Mouse (Mus musculus) lung, postnatal 25 days (tissue): ENCODE data around the gene Ikzf5.
"Not testable (repeated sequence)": the region's sequence is repeated elsewhere in the genome, so short reads cannot be mapped to it uniquely, and the experiment has no call there.

Source experiments
- DNase-seq: peaks from one replicate; pipeline ENCODE4 v3.0.0; 2022; ENCODE audit warnings: low spot score

The Ikzf5 gene

GRCm38 (mm10) chr7:131410416-131411058 lies at the start of gene Ikzf5, which contains the start of gene Acadsb:
Ikzf5 (minus strand) TSS chr7:131410521.
Acadsb (plus strand) TSS chr7:131410601.
- DNase-seq = peak; percentile 99

DNA sequence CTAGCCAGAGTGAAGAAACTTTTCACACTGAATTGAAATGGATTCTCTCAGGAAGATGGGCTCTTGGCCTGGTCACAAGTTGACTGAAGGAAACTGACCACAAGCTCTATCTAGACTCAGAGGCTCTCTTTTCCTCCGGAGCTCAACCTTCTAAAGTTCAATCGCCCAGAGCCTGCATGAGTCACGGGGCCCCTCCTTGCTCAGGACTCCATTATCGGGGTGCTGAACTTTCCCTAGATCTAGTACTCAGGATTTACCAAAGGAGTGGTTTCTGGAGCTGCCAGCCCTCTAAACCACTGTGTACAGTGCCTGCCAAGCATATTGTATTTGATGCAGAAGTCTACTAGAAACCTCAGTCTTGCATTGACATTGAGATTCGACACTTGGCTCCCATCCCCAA lies 46.4 kb upstream of the Ikzf5 start:
- DNase-seq = no peak

DNA sequence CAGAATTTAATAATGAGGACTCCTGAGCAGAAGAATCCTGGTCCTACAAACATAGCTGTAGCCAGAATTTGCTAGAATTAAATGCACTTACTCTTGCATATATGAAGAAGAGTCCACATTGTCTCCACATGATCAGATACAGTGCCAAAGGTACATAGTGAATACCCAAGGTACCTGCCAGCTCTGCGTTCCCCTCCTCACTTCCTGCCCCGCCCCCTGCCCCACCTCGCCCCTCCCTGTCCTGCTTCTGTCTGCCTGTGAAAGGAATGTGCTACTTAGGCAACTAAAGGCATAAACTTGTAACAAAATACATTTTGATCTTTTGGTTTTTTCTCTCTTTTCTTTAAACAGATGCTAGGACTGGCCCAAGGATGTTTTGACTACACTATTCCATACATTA lies 26.7 kb upstream of the Ikzf5 start:
- DNase-seq = no peak

- DNase-seq = no peak
These were observed 24.0 kb upstream of the Ikzf5 start for GRCm38 (mm10) chr7:131434276-131434675.

DNA sequence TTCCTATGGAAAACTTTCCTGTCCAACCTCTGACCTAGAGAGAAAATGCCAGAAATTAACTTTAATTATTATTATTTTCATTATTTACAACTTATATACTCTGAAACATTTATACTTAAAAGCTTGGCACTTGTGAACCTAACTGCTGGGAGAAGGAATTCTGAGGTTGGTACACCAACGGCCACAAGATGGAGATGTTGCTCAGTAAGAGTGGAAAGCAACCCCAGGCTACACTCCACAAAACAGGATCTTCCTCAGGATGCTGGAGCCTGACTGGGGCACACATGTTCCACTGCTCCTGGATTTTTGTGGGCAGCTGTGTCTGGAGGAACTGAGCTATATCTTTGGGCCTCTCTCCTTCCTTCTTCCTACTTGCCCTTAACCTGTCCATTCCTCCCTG lies 21.9 kb upstream of the Ikzf5 start:
- peak; percentile 26 for DNase-seq

GRCm38 (mm10) chr7:131427331-131427730 lies 17.0 kb upstream of the Ikzf5 start:
- DNase-seq = no peak

DNA sequence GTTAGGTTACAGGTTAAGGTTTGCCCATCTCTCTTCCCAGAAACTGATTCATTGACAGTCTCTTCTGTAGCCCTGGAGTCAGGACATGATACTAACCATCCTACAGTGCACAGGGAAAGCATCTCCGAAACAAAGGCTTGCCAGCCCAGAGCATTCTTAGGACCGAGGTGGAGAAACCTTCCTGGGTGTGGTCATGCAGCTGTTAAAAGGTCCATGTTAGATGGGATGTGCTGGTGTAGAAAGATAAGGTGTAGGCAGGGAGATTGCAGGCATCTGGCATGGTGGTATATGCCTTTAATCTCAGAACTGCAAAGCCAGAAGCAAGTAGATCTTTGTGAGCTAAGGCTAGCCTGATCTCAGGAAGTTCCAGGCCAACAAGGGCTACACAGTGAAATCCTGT lies 14.6 kb upstream of the Ikzf5 start:
- DNase-seq = no peak

GRCm38 (mm10) chr7:131417605-131418004 lies 7.3 kb upstream of the Ikzf5 start:
- no peak for DNase-seq

GRCm38 (mm10) chr7:131416742-131417141 lies 6.4 kb upstream of the Ikzf5 start:
- DNase-seq = not testable (repeated sequence)

DNA sequence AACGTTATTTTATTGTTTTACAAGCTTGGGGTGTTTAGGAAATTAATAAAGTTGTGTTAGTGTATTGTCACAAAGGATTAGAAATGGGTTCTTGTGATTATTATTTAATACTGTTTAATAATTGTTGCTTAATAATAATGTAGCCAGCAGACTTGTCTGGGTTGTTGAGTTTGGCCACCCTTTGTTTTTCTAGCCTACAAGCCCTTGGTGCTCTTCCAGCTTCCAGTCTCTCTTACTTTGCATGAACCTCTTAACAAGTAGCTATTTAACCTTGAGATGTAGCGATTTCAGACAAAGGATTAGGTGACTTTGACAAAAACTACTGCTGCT lies 1.6 kb upstream of the Ikzf5 start:
- no peak for DNase-seq

DNA sequence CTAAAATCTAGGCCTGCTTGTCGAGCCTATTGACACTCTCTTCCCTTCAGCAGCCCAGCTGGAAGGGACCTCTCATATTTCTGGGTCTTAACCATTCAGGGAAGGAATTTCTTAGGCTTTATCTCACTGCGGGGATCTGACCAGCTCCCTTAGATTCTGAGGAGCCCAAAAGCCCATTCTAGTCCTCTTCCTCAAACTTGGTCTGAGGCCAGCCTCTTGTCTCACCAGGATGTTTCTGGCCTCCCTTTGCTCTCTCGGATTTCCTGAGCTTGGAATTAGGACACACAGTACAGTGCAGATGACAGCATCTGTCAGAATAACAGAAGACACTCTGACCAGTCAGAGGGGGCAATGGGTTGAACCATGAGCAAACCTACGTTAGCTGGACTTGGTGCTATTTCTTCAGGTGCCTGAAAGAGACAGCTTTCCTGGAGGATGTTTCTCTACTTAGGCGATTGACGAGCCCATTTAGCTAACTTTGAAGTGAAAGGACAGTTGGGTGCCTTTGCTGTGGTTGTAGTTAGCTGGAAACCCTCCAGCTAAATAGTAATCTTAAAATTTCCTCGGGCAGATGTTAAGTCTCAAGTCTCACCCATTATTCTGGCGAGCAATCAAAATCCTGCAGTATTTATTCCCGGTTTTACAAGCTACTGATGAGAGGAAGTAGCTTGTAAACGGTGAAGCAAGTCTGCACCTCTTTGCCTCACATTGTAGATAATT lies 1.1 kb upstream of the Ikzf5 start:
- peak; percentile 68 for DNase-seq

- DNase-seq = peak; percentile 11
These were observed 334 bp downstream of the Ikzf5 start for GRCm38 (mm10) chr7:131409988-131410385.

DNA sequence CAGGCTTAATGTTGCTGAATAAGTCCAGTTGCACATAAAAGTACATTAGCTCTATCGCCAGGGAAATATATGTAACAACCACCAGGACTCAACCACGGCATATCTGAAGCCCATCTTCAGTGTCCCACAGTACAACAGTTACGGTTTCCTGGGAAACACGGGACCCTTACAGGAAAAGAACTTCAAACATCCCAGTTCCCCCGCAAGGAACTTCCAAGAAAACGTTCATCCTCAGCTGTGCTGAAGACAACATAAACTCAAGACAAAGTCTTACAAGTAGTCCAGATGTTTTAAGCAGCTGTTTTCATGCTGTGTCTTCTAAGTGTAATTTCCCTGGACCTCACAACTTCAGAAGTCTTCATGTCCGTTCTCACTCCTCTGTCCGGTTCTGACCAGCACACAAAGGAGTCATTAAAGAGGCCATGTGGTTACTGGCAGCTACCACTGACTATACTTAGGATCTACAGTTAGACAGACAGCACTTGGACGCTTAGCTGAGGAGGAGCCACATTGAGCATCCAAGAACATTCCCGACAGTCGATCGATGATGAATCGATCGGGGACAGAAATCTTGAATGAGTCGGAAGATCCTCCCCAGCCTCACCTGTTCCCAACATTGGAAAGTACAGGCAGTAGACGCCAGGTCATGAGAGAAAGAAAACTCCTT lies 867 bp downstream of the Ikzf5 start:
- DNase-seq = no peak

GRCm38 (mm10) chr7:131391761-131392160 lies 18.6 kb downstream of the Ikzf5 start:
- not testable (repeated sequence) for DNase-seq

GRCm38 (mm10) chr7:131371880-131372651 lies 38.3 kb downstream of the Ikzf5 start:
- DNase-seq = no peak

GRCm38 (mm10) chr7:131371470-131371860 lies 38.9 kb downstream of the Ikzf5 start:
- no peak for DNase-seq

GRCm38 (mm10) chr7:131370648-131371469 lies 39.5 kb downstream of the Ikzf5 start, which contains the start of gene Pstk:
Pstk (plus strand) TSS chr7:131371141.
- DNase-seq = peak; percentile 88

GRCm38 (mm10) chr7:131364131-131364530 lies 46.2 kb downstream of the Ikzf5 start:
- no peak for DNase-seq

DNA sequence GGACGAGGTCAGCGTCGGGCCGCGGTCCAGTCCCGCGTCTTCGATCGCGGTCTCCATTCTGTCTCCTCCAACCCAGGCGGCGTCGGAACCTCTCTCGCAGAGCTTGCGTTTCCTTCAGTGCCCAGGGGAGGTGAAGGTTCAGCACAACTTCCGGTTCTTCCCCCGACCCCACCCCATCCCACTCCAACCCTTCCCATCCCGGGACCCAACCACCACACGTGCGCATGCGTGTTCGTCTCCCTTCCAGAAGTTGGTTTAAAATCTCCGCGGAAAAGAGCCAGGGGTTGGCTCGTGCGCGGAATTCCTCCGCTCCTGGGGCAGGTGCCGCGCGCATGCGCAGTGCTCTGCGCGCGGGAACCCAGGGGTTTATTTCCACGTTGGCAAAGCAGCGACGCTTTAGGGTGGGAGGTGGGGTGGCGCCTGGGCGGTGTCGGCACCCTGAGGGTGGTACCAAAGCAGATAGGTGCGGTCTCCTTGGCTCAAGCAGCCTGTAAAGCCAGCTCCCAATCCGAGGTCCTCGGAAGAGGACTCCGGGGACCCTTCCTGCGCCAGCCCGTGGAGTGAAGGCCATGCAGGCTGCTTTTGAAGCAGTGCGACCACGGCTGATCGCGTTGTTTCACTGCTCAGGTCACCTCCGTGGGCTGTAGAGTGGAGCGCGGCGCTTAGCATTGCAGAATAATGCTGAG lies 47.6 kb downstream of the Ikzf5 start, which contains the start of gene 2310057M21Rik:
TSS of gene 2310057M21Rik (minus strand) at position 145 of the 686 bp plus-strand sequence.
- peak; percentile 95 for DNase-seq

DNA sequence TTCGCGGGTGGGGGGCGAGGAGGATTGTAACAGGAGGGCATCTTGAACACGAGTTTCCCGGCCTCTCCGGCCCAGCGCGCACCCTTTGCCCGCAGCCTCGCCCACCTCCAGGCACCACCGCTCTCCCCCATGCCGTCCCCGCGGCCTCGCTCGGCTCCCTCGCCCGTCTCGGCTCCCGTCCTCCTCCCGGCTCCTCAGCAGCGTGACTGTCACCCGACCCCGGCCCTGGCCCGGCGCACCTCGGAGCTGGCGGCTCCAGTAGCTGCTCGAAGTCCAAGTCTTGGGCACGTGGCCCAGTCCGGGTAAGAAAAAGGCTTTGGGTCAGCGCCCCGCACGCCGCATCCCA lies 48.1 kb downstream of the Ikzf5 start:
- DNase-seq = no peak

DNA sequence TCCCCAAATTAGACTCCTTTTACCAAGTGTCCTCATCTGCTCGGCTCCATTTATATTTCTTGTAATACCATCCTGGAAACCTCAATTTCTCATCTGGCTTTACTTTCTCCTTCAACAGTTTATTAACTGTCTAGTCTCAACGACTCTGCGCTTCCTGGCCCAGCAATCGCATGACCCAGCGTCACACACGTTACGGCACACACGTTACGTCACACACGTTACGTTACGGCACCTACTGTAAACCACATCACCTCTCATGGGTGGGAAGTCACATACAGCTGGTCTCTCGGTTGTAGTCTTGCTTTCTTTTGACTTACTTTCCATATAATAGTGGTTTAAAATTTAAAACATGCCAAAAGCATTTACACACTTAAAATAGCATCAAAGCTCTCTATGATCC lies 54.2 kb downstream of the Ikzf5 start:
- no peak for DNase-seq
